Mouse (Mus musculus) layer of hippocampus, adult 9-11 months (tissue): ENCODE data around the gene Slc25a3.

ENCODE experiments used
- DNase-seq: peaks from one replicate; pipeline ENCODE4 v3.0.0; 2022

Slc25a3 gene

DNA sequence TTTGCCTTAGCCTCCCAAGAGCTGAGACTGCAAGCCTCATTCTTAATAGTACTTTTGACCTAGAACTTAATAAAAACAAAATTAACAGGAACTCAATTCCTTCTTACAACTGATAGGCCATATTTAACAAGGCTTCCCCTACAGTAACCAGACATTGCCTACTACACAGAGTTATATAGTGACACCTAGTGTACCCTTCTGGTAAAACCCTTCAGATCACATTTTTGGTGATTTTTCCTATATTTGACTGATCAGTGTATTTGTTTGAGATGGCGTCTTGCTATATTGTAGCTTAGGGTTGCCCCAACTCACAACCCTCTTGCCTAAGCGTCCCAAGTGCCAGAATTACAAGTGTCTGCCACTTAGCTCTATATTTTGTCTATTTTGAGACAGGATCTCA, 17.7 kb upstream of the Slc25a3 start:
- DNase-seq, result no peak

DNA sequence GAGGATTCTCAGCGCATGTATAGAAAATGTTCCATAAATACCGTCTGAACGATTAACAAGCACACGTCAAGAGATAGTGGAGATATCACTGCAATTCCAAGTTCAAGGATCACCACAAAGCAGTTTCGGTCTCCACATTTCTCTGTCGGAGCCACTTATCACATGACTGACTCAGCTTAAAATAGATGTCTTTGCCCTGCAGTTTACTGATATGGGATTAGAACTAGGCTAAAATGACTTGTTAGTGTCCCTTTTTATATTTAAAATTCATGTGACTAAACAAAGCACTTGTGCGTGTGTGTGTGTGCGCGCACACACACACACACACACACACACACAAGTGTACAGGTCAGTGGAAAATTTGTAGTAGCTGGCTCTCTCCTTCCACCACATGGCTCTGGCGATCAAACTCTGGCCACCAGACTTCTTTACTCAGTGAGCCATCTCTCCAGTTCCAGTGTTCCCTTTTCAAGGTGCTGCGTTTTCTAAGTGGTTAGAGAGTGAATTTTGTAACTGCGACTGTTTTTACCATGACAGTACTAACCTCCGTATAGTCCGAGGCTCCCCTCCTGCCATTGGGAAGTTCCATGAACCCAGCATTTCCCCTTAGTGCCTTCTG, 15.4 kb upstream of the Slc25a3 start:
- DNase-seq, result no peak

DNA sequence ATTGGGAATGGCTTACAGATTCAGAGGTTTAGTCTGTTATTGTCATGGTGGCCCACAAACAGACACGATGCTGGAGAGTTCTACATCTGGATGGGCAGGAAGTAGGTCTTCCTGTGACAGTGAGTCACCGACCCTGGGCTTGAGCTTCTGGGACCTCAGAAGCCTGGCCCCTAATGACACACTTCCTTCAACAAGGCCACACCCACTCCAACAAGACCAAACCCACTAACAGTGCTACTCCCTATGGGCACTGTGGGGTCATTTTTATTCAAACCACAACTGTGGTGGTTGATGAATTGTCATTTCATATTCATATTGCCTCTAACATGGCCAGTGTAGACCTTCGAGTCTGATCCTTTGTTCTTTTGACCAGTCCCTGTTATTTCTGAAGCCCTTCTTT, 14.5 kb upstream of the Slc25a3 start:
- no peak for DNase-seq

DNA sequence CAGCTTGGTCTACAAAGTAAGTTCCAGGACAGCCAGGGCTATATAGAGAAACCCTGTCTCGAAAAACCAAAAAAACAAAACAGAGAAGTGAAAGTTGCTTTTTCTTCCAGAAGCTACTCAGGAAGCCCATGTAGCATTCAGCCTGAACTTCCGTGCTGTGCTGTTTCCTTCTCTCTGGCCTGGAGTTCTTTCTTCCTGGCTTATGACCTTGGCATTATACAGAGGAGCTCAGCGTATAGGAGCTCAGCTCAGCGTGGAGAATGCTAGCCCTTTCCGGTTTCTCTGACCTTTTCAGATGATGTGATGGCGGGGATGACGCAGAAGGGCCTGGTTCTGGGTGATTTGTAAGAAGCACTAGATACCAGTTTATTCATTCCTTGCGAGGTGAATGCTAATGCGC, 13.5 kb upstream of the Slc25a3 start:
- DNase-seq, result peak; percentile 38

DNA sequence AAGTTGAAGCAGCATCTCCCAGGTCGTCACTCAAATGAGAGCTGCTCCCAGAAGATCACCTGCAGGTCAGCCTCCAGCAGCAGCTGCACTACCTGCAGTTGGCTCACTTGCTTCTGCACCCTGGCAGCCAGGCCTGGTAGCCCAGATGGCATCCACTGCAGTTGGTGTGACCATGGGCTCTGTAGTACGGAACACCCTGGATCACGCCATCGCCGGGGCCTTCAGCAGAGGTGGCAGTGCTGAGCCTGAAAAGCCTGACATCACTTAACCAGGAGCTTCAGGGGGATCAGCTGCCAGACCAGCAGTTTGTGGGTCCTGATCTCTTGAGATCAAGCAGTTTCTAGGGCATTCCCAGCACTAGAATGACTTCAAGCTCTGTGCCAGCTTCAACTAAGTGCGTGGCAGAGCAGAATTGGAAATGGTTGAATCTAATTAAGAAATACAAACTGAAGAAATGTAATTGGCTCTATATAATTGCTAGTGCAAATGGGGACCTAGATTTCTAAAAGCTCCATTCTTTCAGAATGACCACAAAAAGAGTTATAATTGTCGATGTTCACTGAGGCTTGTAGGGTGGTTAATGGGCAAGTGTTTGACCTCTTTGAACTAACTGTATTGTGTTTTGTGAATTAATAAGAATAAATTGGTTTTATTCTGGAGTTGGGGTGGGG, 11.6 kb upstream of the Slc25a3 start:
- DNase-seq, result no peak

DNA sequence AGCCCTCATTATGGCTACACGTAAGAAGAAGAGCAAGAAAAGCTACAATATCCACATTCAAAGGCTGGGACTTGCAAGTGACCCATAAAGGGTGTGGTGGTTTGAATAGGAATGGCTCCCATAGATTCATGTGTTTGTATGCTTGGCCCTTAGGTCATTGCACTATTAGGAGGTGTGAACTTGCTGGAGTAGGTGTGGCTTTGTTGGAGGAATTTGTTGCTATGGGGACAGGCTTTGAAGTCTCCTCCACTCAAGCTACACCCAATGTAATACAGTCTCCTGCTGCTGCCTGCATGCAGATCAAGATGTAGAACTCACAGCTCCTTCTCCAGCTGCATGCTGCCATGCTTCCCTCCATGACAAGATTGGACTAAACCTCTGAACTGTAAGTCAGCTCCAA, 7.7 kb upstream of the Slc25a3 start:
- no peak for DNase-seq

DNA sequence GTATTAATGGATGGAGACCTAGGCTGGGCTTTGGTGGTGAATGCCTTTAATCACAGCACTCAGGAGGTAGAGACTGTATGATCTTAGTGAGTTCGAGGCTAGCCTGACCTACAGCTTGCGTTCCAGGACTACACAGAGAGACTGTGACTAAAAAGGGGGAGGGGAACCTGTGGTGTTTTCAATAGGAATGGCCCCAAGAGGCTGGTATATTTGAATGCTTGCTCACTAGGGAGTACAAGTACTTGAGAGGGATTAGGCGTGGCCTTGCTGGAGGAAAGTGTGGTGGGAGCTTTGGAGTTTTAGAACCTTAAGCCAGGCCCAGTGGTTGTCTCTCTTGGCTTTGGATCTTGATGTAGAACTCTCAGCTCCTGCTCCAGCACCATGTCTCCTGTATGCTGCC, 6.9 kb upstream of the Slc25a3 start:
- no peak for DNase-seq

DNA sequence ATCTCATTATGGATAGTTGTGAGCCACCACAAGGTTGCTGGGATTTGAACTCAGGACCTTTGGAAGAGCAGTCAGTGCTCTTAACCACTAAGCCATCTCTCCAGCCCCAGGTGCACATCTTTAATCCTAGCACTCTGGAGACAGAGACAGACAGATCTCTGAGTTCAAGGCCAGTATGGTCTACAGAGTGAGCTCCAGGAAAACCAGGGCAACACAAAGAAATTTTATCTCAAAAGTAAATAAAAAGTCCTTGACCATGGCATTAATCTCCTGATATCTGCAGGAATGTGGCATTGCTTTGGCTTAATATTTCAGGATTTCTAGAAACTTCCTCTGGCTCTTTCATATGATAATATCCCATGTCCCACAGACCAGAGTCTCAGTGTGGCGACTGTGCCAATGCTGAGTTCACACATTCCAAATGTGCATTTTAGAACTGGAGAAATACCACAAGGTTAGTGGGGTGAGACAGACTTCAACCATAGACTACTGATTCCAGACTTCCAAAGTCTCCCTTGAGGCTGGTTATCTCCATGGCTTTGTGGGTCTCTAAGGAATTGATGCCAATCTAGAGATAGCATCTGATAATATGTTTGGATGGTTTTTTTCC, 4.8 kb upstream of the Slc25a3 start:
- no peak for DNase-seq

DNA sequence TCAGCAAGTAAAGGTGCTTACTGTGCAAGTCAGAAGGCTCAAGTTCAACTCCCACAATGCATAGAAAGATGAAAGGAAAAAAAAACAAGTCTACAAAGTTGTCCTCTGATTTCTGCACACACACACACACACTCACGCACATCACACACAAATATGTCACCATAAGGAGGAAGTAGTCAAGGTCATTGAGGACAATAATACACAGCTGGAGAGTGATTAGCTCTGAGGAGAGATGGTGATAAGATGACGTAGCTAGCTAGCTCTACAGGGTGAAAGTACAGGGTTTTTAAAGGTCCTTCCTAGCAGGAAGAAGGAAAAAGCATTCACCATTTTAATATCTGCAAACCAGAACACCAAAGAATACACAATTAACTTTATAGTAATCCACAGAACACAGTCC, 3.5 kb upstream of the Slc25a3 start:
- DNase-seq, result no peak

DNA sequence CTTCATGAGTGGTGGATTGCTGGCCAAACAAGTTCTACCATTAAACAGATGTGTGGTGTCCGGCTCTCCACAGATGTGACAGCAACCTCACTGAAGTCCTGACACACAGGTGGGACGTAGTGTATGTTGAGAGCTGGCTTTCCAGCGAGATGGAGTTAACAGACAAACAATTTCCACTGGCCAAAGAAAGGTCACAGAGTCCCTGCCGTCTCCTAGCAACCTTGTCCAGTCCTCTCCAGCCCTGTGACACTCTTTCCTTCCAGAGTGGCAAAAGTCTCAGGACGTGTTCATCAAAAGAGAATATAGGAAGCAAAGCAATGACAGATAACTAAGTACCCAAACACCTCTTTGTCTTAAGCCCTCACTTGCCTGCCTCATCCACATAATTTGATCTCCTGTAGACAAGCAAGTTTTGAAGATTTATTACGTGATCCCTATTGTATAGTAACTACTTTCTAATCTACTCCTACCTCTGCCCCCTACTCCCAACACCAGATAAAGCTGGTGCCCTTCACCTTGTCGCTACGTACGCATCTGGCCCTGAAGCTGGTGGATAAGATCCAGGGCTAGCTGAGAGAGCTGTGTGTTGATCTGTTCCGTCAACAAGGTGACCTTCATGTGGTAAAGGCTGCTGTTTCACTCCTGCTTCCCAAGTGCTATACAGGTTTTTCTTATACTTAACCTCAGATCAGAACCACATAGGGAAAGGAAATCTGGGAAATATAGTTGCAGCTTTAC, 2.9 kb upstream of the Slc25a3 start:
- no peak for DNase-seq

DNA sequence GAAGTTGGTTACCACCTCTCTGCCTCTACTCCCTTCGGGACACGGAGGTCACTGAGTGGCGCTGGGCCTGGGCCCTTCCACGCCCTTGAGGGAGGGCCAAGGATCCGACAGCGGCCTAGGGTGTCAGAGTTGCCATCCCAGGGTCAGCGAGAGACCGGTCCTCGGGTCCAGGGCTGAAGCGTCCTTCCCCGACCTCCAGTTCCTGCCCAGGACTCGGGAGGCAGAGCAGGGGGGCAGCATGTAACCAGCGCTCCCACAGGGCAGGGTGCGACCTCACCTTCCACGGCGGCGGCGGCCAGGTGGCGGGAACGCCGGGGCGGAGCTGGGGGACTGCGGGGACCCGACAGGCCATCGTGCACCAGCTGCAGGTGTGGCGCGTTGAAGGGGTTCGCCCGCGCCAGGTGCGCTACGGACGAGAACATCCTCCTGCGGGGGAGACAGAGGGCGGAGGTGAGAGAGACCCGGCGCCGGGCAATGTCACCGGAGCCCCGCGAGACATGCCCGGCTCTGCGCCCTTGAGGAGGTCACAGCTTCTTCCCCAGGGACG, 505 bp downstream of the Slc25a3 start:
- no peak for DNase-seq

DNA sequence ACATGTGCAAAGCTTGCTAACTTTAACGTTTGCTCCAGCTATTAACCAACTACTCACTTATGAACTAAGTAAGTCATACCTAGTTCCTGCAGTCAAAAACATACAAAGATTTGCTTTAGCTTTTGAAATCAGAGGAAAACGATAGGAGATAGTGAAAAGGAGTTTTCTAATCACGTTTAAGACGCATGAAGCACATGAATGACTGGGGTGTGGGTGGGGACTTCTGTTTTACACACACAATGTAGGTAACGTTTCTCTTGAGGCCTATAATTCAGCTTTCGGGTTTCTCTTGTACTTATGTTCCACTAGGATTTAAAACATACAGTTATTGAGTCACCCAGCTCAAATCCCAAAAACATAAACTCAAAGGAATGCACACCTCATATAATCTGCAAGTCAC, 1.2 kb downstream of the Slc25a3 start:
- no peak for DNase-seq

DNA sequence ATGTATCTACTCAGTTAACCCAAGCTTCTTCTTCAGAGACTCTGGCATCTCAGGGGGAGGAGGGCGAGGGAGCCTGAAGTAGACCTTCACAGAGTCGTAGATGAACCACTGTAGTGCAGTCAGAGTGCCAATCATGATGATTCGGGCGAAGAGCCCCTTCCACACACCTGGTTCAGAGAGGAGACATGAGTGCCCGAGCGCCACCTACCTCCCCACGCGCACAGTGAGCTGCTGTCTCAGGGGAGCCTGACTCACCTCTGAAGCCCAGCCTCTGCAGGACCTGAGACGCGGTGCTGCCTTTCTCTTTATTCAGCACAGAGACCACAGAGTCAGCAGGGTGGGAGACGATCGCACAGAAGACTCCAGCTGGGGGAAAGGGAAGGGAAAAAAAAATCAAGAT, 6.9 kb downstream of the Slc25a3 start:
- no peak for DNase-seq

DNA sequence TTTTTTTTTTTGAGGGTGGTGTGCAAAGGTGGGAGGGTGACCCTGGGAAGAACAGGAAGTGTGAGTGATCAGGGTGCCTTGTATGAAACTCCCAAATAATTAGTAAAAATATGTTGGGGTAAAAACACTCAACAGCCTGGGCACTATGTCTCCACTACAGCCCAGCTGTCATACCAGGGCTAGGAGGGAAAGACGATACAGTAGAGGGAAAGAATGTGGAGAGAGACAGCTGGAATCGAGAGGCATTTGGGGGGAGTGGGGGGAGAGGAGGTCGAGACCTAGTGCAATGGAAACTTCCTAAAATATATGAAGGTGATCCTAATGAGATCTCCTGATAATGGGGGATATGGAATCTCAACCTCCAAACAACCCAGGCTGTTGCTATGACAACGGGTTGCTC, 14.0 kb downstream of the Slc25a3 start:
- DNase-seq, result no peak

DNA sequence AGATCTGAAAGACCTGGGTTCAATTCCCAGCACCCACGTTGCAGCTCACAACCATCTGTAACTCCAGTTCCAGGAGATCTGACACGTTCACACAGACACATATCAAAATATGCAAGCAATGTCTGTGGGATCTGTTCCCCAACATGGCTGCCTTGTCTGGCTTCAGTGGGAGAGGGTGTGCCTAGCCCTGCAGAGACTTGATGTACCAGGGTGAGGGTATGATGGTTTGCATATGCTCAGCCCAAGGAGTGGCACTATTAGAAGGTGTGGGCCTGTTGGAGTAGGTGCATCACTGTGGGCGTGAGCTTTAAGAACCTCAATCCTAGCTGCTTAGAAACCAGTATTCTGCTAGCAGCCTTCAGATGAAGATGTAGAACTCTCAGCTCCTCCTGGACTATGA, 17.9 kb downstream of the Slc25a3 start:
- DNase-seq, result no peak

DNA sequence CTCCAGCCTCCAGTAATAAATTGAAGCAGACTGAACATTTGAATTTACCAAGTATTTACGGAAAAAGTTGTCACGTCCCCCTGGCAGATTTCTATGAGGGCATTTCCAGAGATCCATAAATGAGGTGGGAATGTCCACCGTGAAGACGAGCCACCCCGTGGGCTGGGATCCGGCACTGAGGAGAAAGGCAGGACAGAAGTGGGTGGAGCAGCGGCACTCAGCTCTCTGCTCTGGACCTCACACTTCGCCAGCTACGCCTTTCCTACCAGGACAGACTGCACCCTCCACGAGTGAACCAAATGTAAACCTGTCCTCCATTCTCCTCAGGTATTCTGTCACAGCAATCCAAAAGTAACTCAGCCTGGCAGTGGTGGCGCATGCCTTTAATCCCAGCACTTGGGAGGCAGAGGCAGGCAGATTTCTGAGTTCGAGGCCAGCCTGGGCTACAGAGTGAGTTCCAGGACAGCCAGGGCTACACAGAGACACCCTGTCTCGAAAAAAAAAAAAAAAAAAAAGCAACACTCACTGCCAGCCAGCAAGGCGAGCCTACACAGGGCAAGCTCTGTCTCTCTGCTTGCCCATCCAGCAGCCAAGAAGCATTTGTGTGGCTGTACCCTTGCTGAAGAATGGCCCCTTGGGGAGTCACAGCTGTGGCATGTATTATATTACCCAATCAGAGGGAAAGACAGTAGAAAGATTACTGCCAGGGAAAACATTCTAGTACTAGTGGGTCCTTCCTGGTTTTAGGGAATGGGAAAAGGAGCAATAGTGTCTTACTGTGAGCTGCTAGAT, 20.9 kb downstream of the Slc25a3 start:
- no peak for DNase-seq

DNA sequence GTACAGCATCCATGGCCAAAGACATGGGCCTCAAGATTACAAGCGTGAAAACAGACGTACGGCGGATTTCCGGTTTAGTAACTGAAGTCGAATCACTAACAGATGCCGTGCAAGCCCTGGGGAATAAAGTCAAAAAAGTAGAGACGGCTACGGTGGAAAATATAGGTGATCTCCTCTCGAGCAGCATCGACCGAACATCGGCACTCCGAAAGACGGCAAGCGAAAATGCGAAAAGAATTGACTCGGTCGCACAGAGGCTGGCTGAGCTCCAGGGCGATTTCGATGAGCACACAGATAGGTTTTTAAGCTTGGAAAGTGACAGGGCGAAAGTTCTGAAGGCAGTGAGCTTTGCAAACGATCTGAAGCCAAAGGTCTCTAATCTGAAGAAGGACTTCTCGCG, 21.9 kb downstream of the Slc25a3 start:
- DNase-seq, result no peak

DNA sequence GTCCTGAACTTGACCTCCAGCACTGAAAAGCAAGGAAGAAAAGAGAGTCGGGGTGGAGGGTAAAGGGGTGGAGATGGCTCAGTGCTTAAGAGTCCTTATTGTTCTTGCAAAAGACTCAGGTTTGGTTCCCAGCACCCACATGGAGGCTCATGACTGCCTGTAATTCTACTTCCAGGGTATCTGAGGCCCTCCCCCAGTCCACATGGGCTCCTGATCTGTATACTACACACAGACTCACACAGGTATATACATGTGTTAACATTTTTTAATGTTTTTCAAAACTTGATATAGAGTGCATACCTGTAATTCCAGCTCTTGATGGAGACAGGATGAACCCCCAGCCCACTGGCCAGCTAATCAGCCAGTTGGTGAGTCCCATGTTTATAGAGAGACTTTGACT, 23.8 kb downstream of the Slc25a3 start:
- DNase-seq, result no peak

DNA sequence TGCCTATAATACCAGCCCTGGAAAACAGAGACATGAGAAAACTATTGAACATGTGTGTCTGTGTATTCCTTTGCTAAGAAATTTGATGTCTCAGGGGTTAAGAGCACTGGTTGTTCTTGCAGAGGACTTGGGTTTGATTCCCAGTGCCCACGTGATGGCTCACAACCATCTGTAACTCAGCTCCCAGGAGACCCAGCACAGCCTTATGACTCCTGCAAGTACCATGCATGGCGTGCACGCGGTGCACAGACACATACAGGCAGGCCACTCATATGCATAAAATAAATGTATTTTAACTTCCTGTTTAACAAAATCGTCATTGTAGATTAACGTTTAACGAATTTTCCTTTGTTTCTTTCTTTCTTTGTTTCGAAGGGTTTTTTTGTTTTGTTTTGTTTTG, 25.8 kb downstream of the Slc25a3 start:
- no peak for DNase-seq

DNA sequence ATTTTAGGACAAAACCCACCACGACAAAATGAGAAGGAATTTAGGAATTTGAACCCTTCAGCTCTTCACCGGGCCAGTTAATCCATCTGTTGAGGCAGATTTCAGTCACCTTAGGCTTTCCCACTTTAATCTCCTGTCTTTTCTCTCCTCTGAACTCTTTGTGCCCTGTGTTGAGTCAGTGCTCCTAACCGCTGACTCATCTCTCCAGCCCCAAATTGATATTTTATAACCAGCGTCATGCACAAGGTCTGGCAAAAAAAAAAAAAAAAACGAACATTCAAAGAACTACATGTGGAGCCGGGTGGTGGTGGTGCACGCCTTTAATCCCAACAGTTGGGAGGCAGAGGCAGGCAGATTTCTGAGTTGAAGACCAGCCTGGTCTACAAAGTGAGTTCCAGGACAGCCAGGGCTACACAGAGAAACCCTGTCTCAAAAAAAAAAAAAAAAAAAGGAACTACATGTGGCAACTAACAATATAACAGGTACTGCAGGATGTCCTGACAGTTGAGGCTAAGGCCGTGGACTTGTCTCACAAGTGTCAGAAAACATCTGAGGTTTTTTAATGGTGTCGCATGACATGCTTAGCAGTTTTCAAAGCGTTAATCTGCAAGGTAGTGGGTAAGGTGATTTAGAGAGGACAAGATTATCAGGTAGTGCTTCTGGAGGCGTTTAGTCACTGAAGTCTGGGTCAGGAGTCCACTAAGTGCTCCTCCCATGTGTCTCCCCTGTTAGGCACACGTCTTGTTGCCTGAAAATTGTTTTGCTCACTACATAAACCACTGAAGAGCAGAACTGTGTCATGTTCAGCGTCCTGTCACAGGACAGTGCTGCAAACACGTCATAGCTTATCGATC, 29.4 kb downstream of the Slc25a3 start:
- DNase-seq, result no peak

DNA sequence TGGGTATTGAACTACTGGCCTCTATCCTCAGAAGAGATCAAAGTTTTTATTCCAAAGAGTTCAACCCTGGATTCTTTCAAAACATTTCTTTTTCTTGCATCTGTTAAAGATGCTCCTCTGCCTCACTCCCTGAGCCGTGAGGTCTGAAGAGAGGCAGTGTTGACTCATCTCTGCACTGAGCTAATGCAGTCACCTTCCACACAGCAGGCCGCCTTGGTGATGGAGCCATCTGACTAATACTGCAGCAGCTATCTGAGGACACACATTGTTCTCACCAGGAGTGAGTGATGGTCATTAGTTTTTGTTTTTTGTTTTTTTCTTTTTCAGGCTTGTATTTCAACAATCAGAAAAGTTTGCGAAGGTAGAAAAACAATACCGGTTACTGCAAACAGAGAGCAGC, 31.0 kb downstream of the Slc25a3 start:
- no peak for DNase-seq

DNA sequence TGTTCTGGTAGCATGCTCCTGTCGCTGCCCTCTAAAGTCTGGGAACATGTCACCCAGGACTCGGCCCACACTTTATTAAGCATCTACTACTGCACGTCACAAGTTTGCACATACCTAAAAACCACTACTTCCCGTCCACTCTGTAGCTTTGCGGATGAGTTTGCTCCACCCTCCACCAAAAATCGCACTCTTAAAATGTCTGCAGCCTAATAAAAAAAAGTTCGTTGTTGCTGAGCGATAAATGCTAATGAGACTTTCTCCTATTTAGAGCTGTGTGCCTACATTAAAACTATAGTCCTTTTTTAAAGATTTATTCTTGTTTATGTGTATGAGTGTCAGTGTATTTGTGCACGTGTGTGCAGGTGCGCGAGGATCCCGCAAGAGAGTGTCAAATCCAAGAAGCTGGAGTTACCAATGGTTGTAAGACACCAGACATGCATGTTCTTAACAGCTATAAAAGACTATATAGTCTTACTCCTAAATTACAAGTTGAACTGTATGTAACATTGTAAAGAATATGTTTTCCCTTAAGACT, 40.4 kb downstream of the Slc25a3 start:
- DNase-seq, result no peak
